Mouse (Mus musculus) cerebellum, adult 9-10 months (tissue): ENCODE results near the gene Hoxb9.

ENCODE experiments used
- DNase-seq: peaks from one replicate; pipeline ENCODE4 v3.0.0; 2022

Hoxb9 gene

GRCm38 (mm10) chr11:96267021-96267920 lies 4.0 kb upstream of the Hoxb9 start:
- no peak for DNase-seq

DNA sequence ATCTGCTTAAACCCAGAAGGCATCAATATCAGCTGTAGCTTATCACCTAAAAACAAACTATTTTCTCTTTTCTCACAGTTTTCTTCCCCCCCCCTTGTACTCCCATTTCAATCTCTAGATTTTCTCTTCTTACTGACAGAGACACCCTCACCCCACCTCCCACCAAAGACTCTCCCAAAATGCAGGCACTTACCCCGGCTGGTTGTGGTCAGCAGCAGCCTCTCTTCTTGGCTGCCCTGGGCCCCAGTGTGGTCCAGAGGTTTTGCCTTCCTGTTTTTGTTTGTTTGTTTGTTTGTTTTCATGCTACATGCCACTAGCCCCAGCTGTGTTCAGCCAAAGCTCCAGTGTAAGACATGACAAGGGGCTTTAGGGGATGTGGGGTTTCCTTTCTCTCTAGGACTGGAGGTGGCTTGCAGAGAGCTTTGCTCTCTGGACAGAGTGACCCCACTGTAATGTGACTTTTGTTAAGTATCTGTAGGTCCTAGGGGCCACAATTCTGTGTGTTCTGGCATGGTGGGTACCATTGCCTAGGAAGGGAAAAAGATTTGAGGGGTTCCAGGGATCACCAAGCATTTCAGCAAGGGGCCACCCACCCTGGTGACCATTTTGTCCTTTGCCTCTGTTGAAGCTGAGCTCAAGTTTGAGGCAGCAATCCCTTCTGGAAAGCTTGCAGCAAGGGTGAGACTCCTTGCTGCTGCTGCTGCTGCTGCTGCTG lies 3.1 kb upstream of the Hoxb9 start:
- DNase-seq: no peak

- DNase-seq: no peak
Observed at GRCm38 (mm10) chr11:96269869-96270268, 1.4 kb upstream of the Hoxb9 start.

GRCm38 (mm10) chr11:96271541-96272011 lies 319 bp downstream of the Hoxb9 start:
- DNase-seq: no peak

- DNase-seq: no peak
Observed at GRCm38 (mm10) chr11:96272024-96272921, 1.0 kb downstream of the Hoxb9 start.

DNA sequence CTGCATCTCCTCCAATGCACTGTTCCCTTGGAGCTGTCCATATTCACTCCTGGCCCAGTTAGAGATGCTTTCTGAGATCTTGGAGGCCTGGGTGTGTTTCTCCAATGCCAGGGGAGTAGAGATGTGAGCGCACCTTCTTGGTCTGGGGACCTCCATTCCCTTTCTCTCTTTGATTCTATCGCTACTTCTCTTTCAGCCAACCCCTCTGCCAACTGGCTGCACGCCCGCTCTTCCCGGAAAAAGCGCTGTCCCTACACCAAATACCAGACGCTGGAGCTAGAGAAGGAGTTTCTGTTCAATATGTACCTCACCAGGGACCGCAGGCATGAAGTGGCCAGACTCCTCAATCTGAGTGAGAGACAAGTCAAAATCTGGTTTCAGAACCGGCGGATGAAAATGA lies 3.2 kb downstream of the Hoxb9 start:
- no peak for DNase-seq

GRCm38 (mm10) chr11:96275896-96276295 lies 4.6 kb downstream of the Hoxb9 start:
- no peak for DNase-seq

- no peak for DNase-seq
Observed at GRCm38 (mm10) chr11:96277151-96278044, 6.1 kb downstream of the Hoxb9 start.

- no peak for DNase-seq
Observed at GRCm38 (mm10) chr11:96278324-96278723, 7.1 kb downstream of the Hoxb9 start.

DNA sequence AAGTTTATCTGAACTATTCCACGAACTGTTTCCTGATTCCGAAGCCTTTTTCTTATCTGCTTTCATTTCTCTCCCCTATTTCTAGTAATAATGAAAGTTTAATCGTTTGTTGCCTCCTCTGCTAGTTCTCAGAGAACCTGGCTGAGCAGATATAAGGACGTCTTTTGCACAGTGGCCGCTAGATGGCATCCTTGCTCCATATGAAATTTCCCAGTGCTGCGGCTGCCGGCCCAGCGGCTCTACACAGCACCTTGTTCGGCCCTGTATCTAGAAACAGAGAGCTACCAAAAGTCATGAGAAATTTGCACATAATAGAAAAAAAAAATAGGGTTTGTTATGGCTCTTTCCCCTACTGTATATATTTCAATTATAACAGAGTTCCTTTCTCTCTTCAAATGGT lies 7.5 kb downstream of the Hoxb9 start:
- DNase-seq: peak; percentile 77

DNA sequence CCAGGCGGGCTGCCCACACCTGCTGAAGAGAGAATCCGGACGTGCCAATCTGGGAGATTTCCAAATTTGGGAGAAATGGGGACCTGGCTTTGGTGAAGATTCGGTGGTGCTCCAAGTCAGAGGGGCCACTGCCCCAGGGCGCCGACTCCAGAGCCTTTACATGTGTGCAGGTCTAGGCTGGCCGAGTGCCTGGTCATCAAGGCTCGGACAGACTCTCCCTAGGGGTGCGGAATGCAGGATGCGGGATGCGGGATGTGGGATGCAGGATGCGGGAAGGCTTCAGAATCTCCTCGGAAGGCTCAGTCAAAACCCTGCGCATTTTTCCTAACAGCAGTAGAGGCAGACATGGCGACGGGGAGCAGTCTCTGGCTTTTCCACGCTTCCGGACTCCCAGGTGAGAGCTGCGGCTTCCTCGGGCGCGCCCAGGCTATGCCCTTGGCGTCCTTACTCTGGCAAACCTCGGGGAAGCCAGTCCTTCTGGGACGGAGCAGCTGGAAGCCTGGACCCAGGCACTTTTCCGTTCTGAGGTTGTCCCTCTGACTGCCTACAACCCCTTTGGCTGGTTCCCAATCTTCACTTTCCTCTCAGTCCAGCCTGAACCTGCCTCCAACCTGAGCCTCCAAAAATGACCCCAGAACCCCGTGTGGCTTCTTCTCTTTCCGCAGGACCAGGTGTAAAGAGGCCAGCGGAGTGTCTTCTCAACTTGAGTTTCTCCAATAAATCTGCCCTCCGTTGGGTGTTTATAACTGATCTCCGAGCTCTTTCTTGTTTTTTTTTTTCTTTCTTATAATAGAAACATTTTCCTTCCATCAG lies 8.4 kb downstream of the Hoxb9 start:
- no peak for DNase-seq

- DNase-seq: no peak
Observed at GRCm38 (mm10) chr11:96280399-96281378, 9.4 kb downstream of the Hoxb9 start.

DNA sequence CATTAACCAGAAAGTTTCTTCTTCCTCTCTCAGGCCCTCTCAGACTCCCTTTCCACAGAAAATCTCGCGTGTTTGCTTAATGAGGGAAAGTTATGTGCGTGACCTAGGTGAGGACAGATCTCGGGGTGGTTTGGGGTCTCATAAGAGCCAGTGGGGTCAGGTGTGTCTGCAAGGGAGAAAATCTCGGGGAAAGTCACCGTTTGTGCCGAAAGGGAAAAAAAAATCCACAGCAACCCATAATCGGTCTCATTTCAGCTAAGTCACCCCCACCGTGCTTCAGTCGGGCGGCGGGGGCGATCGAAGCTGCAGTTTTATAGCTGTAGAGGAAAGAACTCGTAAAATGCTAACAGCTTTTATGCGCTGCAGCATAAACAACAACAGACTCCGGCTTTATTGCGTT lies 10.1 kb downstream of the Hoxb9 start:
- DNase-seq: no peak

DNA sequence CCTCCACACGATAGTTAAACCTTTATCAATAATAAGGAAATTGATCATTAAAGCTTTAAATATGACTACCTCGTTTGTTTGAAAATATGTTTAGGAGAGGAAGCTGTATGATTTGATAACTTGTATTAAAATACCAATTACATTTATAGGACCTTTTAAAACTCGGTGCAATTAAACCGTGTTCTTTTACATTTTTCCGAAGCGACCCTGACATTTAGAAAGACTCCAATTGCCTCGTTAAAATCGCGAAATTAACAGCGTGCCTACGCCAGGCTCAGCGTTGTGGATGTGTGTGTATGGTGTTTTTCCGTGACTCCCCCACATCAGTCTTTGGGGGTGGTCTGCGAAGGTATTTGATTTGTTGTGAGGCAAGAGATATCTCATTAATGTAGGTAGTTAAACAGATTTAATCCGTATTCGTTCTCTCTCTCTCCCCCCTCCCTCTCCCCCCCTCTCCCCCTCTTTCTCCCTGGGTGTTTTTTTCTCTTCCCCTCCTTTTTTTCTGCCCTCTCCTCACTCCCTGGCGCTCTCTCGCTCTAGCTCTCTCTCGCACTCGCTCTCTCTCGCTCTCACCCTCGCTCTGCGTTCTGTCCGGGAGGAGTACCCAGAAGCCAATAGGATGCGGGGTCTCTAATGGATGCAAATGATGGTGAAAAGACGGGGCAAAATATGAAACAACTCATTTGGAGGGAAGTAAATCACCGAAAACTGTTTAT lies 10.8 kb downstream of the Hoxb9 start, which contains the start of gene Hoxb8:
Hoxb8 (plus strand) TSS at position 51 of the 716 bp plus-strand sequence.
- DNase-seq: no peak

GRCm38 (mm10) chr11:96282795-96283430 lies 11.7 kb downstream of the Hoxb9 start:
- no peak for DNase-seq

GRCm38 (mm10) chr11:96284041-96284749 lies 12.9 kb downstream of the Hoxb9 start:
- DNase-seq: no peak
